Mouse (Mus musculus) hematopoietic stem cell, adult 5-6 weeks (primary cell): ENCODE measurements at regions not wholly inside any gene's neighbourhood (a gene's known extent, or its start where the extent isn't known, plus 50 kb on each side); places are given as distances from the start of the nearest gene placed in this dataset.
A peak's percentile ranks its signal among the peaks of the same experiment; 100 is the strongest.

Source experiments
- ATAC-seq, 2 experiments: fragments of 125-278 bp in 1 of 2; replicated peaks in 1 of 2; 2 replicates each; pipeline ENCODE4 v1.8.0; 2016 to 2017; ENCODE audit warnings: inconsistent platforms in 2 of 2, mild to moderate bottlenecking in 2 of 2, moderate number of reproducible peaks in 2 of 2, low read depth in 1 of 2, moderate TSS enrichment in 1 of 2; ENCODE audit not compliant: low FRiP score in 2 of 2, poor library complexity in 2 of 2, severe bottlenecking in 2 of 2, insufficient read depth in 1 of 2, low TSS enrichment in 1 of 2

DNA sequence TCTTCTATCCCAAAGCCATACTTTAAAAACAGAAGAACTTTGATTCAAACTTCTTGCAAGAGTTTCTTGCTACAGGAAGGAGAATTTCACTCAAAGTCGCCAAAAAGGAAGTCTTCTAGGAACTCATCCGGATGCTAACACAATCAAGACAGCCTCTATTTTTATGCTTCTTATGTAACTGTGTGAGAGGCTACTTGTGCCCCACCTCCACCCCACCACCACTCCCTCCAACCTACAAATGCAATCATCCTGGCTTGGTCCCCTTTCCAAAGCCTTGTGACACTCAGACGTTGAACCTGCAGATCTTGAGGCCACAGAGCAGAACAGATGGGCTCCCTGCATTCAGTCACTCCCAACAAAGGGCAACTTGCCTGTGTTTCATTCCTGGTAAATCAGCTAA lies 77.1 kb upstream of the Gm47985 start:
- ATAC-seq = peak; percentile 50 to 58; a peak in 3 of 4 replicates

DNA sequence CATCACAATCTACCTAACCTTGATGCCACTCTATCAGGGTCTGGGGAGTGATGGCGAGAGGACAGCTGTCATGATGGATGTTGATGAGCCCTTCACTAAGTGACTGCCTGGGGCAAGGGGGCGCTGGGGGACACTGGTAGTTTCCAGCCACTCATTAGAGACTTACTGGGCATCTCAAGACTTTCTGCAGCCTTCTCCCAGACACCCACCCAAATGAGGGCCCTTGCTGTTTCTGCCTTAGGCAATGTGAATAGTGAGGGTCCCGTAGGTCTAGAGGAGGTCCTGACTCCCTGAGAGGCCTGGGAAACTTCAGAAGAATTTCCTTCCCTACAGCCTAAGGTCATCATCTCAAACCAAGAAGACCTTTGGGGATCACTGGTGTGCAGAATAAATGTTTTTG lies 74.9 kb upstream of the Gm47985 start:
- ATAC-seq = no peak

DNA sequence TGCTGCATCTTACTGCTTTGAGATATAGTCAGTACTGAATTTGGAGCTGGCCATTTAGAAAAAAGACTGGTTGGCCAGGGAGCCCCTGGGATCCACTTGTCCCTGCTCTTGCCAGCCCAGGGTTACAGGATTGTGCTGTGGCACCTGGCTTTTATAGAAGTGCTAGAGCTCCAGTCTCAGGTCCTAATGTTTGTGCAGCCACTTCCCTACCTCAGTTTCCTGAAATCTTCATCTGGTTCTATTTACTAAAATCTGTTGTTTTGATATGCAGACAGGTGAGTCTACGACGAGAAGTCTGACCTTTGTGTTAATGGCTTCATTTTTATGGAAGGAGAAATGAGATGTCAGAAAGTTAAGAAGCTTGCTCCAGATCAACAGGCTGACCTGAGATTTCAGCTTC lies 73.0 kb upstream of the Gm47985 start:
- no peak for ATAC-seq

DNA sequence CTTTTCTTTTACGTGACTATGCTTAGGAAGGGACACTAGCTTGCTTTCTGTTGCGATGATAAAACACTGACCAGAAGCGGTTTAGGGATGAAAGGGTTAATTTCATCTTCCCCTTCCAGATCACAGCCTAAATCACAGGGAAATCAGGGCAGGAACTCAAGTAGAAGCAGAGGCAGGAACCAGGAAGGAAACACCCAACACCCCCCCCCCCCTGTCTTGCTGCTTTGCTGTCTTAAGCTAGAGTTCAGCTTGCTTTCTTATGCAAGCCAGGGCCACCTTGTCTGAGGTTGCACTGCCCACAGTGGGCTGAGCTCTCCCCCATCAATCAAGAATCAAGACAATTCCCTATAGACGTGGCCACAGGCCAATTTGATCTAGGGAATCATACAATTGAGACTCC lies 71.9 kb upstream of the Gm47985 start:
- no peak for ATAC-seq

DNA sequence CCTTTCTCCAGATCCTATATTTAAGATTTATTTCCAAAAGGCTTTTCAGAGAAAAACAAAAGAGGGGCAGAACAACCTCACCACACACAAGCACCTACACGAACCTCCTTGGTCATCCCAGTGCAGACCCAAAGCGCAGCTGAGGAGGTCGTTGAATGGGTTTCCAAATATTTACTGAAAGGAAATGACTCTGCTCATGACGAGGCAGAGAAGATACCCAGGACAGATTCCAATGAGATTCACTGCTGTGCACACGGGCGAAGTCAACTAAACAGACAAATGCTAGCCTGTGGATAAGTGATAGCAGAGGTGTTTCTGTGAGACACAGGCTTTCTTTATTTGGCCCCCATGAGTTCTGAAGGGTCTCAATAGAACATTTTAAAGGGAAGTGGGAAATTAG lies 70.7 kb upstream of the Gm47985 start:
- no peak for ATAC-seq

DNA sequence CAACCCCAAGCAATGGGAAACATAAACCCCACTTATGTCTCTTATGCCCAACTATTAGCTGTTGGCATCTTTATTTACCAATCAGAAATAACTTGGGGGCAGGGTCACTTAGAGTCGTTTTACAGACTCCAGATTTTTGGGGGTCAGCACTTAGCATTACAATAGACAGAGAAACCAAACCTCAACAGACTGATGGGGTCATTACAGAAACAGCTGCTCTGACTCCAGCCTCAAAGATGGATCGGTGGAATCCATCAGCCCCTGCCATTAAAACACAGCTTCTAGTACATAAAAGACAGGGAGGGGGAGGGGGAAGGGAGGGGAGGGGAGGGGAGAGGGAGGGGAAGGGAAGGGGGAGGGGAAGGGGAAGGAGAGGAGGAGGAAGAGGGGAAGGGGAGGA lies 69.9 kb upstream of the Gm47985 start:
- ATAC-seq = no peak

DNA sequence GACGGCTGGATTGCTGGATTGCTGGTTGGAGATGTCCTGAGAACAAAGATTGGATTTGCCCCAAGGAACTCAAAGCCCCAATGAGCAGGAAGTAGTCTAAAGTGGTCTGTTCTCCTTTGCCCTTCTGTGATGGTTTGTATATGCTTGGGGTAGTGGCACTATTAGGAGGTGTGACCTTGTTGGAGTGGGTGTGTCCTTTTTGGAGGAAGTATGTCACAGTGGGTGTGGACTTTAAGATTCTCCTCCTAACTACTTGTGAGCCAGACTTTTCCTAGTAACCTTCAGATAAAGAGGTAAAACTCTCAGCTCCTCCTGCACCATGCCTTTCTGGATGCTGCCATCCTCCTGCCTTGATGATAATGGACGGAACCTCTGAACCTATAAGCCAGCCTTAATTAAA lies 69.1 kb upstream of the Gm47985 start:
- no peak for ATAC-seq

DNA sequence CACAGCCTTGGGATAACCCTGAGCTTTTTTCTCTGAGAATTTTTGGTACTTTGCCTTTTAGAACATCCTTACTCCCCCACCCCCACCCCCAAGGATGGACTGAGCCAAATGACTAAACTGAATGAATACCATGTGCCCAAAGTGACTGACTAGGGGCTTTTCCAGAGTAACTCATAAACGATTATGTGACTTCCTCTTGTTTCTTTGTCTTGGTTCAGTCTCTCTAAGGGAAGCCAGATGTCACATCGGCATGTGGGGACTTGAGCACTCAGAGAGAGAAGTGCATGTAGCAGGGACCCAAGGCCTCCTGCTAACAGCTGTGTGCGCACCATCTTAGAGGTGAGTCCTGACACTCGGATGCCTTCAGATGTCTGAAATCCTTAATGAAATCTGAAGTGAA lies 63.8 kb upstream of the Gm47985 start:
- no peak for ATAC-seq

DNA sequence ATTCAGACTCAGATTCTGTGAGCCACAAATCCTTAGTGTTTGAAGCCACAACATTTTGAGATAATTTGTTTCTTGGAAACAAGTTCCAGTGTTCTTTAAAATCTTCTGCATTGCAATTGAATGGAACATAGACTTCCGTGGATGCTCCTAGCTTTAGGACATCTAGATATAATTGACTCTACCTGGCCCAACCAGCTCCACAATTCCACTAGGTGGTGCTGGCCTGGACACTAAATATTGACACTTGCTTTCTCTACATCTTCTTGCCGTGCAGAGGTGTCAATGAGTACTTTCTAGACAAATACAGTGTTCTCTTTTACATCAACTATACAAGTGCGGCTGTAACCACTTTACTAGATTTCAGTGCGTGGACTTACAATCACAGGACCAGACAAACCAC lies 63.4 kb upstream of the Gm47985 start:
- no peak for ATAC-seq

DNA sequence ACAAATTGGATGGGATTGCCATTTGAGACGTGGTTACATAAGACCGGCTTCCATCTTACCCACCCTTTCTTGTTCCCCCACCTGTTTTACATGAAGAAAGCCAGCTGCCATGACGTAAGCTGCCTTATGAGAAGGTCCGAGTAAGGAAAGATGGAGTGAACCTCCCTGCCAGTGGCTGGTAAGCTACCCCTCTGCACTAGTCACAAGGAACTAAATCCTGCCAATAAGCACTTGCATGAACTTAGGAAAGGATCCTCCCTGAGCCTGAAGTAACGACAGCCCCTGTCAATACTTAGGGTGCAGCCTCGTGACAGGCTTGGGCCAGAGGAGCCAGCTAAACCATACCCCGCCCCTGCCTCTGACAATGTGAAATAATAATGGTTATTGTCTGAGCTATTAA lies 62.8 kb upstream of the Gm47985 start:
- ATAC-seq = no peak

DNA sequence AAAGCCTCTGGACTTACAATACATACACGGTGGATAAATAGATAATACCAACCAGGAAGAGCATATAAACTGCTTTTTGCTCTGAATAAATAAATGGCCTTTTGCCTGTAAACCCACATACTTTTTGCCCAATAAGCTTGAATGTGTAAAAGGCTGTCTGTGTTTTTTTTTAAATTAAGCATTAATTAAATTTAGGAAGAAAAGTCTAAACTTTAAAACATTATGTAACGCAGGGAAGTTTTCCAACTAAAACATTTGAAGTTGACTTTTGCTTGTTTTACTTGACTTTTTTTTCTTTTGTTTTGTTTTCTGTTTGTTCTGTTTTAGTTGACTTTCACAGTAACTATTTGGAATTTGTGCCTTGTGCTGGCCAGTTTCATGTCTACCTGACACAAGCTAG lies 60.7 kb upstream of the Gm47985 start:
- ATAC-seq = no peak

DNA sequence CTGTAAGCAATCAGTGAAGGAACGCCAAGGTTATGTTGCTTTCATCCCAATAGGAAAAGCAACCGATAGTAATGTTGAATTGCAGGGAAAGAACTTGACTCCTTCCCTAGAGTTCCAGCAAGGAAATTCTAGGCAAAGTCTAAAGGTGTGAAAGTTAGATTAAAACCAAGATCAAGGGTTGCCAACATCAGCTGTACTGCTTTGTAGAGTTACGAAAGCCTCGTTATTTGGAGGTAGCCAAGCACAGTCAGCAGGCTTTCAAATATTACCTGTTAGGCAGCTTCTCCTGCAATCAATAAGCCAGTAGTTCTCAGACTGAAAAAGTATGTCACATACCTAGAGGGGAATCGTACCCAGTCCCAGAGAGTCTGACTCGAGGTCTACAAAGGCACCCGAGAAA lies 58.4 kb upstream of the Gm47985 start:
- no peak for ATAC-seq

DNA sequence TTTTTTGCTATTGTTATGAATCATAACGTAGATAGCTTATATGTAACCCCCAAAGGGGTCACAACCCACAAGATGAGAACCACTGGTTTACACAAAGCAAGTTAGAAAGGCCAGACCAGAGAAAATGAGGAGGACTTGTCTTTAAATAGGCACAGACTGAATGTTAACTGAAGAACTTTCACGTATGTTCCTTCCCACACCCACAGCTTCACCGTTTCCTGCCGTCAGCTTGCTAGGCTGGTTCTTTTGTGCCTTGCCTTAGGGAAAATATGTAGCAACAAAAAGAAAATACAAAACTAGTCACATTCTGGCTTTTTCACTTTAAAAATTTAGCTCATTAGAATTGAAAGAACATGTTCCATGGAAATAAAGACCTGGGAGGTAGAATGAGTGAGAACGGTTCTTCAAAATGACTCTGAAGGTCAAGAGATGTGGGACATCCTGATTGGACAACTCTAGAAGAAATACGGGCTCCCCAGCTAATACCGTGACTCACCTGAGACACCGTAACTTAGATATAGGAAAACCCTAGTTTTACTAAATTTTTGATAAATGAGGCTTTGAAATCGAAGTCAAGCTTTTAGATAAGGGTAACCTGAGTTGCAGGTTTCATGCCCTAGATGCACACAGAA lies 57.2 kb upstream of the Gm47985 start:
- no peak for ATAC-seq

DNA sequence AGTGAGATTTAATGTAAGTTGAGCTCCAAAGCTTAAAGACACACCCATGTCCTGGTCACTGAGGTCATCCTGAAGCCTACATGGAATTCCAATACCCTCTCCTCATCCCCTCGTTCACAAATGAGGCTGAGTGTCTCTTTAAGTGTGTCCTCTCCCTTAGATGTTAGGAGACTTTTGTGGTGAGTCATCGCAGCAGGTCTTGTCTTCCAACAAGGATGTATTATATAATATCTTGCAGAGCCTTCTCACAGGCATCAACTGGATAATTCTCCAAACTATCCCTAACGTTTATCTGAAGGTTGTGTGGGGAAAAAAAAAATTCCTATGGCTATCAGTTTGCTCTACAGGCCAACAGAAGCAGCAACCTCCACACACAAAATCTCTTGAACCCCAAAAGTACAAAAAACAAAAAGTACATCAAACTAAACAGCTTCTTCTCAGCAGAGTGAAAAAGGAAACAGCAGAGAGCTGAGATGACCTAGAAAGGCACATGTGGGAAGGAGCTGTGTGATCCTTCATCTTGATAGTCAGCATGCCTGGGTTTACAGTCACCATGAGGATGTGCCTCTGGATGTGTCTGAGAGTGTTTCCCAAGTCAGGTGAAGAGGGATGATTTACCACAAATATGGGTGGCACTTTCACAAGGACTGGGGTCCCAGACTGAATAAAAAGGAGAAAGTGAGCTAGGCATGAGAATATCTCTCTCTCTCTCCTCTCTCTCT lies 56.4 kb upstream of the Gm47985 start:
- ATAC-seq = no peak

DNA sequence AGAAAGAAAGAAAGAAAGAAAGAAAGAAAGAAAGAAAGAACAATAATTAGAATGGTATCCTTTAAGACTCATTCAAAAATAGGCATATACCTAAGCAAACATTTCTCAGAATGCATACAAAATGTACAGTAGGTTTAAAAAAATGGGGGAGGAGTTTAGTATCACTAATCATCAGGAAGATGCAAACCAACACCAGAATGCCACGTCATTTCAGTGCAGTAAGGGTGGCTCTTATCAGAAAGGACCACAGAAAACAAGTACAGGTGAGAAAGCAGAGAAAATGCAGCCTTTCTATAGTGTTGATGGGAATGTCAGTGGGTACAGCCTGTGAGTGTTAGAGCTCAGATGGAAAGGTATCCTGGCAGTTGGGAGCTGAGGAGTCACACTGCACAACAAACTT lies 55.6 kb upstream of the Gm47985 start:
- ATAC-seq = no peak

DNA sequence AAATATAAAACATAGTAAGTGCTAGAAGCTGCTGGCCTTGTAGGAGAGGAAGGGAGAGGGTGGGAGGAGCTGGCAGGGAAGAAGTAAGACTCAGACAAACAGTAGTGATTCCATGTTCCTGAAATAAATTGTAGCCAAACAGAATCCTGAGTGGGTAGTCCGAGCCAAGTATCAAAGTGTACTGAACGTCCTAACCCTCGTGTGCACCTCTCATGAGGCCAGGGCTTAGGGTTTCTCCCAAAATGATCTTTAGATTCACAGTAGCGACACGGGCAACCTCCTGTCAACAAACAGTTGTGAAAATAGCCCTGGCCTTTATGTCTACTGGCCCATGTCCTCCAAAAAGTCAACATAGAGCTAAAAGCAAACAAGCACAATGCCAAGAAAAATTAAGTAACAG lies 54.3 kb upstream of the Gm47985 start:
- no peak for ATAC-seq

DNA sequence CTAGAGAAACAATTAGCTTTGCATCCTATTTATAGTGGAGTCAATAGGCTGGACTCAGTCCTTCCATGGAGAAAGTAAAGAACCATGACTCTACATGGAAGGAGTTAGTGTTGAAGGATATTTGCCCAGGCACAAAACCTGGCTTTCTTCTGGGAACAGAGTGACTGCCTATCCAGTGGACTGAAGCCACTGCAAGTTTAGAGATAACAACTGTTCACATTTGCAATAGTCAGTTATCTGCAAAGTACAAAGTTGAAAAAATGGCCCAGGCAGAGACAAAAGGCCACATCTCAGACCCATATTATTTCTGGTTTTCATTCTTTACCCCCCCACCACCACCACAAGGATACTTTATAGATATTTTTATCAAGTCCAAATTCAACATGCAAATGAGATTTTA lies 53.4 kb upstream of the Gm47985 start:
- no peak for ATAC-seq

DNA sequence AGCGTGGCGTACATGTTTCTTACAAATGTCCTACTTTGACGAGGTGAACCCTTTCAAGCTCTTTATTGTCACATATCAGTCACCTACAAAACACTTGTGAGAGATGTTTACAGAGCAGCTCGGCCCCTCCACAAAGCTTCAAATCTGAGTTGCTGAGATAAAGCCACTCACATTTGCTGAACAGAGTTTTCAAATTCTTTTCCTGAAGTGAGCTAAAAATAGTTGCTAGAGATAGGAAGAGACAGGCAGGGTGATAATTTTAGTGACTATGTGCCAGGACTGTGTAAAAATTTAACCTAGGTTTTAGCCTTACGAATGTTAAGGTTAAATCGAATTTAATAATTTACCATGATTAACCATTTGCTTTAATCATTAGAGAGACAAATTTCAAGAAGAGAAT lies 52.3 kb upstream of the Gm47985 start:
- no peak for ATAC-seq

DNA sequence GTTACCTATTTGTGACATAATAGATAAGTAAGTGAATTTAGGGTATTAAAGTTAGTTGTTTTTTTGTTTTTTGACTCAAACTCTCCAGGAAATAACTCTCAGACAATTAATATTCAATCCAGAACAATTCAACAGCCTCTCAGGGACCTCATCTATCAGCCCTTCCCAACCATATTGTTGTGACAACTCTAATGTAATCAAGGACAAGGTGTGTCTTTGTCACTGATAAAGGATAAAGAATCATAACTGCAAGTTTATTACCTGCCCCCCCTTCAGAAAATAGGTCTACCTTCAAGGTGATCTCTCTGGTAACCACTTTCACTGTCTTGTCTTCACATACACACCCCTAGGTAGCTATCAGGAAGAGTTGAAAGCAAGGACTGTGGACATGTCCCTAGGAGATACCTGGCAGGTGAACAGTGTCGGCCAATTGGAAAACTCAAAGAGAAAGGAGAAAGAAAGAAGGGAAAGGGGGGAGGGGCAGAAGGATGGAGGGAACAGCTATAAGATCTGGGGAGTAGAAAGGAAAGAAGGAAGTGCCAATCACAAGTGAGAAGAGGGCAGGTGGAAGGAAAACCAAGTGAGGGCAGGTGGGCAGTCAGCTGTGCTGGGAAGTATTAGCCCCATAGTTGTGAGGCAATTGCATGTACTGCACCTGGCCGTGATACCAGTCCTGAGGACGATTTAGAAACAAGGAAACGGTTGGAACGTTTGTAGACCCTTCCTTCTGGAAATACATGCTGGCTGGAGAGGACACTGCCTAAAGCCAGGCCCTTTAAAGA lies 51.3 kb upstream of the Gm47985 start:
- ATAC-seq = no peak
